Mouse (Mus musculus): Measurements from ENCODE around the gene Eef1akmt2. TPM values are rescaled to one million over a fixed set of nuclear protein-coding genes. Genes with fewer than 3 reads are reported as not detected.

The Eef1akmt2 gene
- total RNA-seq, 2 experiments from 2014 or later: 30.8 to 36.3 TPM

DNA sequence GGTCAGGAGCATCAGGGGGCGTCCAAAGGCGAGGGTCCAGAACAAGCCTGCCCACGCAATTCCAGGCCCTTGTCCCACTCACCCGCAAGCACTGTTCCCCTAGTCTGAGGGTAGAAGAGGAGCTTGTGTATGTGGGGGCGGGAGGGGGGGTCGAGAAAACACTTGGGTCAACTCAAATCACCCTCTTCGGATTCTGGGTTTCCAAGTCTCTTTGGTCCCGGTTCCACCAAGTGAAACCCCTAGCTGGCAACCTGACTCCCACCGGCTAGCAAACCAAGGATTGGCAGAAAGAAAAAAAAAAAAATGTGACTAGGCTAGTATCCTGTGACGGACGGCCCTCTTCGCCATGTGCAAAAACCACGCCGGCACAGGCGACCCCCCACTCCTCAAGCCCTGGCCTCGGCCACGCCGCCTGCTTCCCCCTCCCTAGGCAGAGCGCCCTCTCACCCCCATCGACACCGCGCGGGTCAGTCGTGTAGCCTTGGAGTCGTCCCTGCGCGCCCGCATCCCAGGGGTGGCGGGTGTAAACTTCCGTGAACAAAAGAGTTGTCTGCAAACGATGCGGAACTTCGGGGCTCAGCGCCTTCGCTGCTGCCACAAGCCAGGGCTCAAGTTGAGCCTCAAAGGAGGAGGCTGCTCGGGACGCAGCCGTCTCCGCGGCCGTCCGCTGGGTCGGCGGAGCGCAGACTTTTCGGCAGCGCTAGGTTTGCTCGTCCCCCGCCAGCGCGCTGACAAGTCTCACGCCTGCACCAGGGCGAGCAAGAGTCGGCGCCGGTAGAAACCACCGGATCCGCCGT, 39.7 kb downstream of the Eef1akmt2 start:
- peak; percentile 41 to 64 for DNase-seq (ENCODE audit: low spot score in 2 of 2)

DNA sequence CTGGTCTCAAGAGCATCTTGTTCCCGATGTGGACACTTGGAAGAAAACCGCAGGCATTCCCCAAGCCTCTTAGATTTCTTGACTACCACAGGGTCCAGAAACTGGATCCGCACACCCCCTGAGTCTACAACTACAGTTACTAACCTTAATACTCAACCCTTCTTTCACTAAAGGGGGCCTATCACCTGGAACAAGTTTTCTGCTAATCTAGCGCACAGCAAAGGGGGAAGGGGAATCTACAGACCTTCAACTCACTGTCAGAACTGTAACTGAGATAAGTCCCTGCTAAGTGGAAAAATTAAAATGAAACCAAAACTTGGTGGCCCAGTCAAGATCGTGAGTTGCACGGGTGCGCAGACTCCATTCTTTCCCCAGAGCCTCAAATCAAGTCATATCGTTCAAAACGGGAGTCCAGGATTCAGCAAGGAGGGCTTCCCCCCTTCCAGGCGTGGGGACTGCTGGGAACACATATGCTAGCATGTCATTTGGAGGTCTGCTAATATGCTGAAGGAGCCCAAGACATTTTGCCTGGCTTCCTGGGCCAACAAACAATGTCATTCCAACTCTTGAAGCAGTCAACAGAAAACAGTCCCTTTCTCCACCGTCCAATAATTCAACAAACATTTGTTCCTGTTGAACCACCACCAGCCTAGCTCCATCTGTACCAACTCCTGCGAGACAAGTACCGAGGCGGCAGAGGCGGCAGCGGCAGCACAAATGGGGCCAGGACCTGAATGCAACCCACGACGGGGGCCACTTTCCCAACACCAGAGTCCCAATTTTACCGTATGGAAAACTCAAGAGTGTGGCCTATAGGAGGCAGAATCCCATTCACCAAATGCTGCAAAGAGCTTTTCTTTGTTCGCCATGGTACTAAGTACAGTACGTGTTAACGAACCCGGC, 40.5 kb downstream of the Eef1akmt2 start:
- peak; percentile 40 to 54 for DNase-seq (ENCODE audit: low spot score in 2 of 2)

DNA sequence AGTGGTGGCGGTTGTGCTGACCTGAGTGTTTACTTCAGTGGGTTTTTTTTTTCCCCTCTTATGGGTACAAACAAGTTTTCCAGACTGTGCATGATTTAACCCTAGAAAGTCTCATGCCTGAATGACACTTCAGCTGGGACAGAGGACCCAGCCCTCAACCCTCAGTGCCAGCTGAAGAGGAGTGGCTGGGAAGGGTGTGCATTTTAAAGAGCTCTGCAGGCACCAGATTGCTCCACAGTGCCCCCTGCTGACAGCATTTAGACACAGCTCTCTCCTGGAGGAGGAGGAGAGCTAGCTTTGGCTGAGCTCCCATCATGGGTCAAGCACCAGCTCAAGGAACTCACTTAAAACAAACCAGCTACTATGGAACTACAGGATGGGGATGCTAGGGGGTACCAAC, 41.6 kb downstream of the Eef1akmt2 start:
- DNase-seq (ENCODE audit: low spot score in 2 of 2): peak; percentile 90 to 92

DNA sequence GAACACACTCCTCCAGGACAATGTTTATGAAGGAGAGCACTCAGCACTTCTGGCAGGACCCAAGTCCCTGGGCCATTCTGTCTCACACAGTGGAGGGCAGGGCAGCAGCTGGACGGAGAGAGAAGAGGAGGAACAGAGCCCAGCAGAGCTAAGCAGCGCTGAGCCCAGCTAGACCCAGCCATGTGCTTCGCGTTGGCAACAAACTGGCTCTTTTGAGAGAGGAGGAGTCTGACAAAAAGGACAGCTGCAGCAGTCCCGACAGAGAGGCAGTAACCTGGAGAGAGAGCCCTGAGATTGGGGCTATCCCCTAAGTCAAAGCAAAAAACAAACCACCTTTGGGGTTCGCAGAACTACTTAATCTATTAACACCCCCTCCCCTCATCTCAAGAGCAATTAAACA, 42.1 kb downstream of the Eef1akmt2 start:
- peak; percentile 52 to 68 for DNase-seq (ENCODE audit: low spot score in 2 of 2)

DNA sequence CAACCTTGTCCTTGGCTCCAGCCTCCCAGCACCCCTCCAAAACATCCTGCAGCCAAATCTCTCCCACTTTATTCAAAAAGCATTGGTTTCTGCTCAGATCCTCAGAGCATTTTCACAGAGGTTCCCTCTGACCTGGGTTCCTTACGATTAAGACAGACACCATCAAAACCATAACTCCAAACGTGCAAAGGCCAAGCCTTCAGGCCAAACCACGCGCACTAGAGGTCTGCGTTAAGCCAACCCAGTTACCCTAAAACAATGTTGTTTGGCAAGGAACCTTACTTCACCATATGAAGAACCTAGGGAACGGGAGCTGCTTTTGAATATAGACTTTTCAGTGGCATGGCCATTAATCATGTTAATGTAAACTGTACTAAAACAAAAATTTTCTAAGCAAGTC, 42.8 kb downstream of the Eef1akmt2 start:
- peak in 1 of 2 experiments; percentile 2 for DNase-seq (ENCODE audit: low spot score in 2 of 2)

DNA sequence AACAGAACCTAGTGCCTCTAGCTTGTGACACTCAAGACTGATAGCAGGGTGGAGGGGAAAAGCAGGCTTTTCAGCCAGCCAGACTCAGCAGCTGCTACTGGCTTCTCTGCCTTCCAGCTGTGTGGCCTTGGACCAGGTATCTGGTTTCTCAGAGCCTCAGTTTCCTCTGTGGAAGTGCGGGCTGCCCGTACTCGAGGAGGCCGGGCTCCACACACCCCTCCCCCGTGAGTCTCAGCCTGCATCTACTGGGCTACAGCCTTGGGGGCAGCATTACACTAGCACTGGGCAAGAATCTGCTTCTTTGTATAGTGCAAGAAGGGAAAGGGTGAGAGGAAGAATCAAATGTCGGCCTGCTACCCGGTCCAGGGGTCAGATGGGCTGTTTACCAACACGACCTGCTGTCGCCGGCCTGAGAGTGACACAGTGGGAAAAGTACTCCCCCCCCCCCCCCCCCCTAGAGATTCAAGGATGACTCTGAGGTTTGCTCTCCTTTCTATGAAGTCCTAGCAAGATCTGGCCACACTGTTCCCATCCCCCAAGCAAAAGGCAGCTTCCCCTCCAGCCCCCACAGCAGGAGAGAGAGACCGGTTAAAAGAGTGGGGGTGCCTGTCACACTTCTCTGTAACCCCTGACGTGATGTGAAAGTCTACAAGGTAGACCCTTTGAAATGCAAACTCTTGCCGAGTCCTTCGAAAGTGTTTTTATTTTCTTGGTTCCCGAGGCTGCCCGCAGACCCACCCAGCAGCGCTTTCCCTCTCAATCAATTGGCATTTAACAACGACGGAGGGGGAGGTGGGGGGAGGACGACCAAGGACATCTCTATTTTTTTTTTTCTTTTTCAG, 43.4 kb downstream of the Eef1akmt2 start:
- peak in 1 of 2 experiments; percentile 7 for DNase-seq (ENCODE audit: low spot score in 2 of 2)

DNA sequence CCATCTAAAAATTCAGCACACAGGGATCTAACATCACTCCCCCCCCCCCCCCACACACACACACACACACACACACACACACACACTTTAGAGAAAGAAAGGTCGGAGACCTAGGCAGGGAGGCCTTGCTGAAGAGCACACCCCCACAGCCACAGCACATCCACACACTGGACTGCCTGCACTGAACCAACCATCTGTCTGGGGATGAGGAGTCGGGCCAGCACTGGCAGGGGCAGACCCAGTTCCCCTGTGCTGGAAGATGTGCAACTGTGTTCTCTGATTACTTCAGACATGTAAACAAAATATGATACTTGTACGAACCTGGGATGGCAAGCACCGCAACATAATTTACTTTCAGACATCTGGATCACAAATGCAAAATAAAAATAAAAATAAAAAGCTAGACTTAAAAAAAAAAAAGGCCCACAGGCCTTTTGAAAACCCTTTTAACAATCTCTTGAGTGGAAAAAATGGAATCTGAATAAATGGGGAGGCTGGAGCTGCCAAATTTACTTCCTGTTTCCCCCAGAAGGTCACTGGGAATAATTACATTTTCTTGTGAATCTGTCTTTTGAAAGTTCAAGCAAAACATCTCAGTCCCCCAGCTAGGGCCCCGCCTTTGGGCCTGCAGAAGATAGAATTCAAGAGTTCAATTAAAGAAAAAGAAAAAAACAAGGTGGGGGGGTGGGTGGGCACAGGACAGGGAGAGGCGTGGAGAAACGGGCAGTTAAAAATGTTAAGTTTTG, 44.2 kb downstream of the Eef1akmt2 start:
- peak in 1 of 2 experiments; percentile 8 for DNase-seq (ENCODE audit: low spot score in 2 of 2)

DNA sequence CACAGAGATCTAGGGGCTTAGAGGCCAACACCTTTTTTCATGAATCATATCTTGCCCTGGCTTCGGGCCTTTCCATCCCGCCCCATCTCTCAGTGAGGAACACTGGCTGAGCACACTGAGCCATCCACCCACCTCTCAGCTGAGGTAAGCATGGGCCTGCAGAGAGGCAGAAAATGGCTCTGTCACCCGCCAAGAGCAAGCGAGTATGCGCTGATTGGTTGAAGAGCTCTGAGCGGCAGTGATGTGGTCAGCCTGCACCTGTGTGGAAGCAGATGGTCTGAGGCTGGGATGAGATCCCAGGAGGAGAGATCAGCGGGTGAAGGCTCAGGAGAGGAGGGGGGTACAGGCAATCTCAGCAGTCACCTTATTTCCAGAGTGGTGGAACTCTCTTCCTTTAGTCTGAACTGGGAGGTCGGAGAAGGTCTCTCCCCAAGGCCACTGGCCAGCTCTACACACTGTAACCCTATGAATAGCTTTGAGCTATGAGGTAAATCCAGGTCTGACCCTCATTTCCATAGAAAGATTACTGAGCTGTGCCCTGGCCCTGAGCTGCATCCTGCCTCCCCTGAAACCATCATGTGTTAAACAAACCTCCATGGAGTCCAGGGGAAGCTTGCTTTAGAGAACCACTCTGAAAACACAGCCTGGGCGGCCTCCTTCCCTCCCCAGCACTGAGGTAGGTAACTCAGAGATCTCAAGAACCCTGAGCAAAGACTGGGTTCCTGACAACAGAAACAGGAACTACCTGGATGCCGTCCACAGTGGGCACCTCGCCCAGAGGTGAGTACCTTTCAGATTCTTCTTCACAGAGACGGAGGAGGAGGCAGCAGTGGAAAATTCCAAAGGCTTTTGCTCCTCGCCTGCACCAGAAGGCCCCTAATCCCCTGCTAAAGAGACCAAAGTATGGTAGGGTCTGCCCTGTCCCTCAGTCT, 45.3 kb downstream of the Eef1akmt2 start:
- DNase-seq (ENCODE audit: low spot score in 2 of 2): peak in 1 of 2 experiments; percentile 34

DNA sequence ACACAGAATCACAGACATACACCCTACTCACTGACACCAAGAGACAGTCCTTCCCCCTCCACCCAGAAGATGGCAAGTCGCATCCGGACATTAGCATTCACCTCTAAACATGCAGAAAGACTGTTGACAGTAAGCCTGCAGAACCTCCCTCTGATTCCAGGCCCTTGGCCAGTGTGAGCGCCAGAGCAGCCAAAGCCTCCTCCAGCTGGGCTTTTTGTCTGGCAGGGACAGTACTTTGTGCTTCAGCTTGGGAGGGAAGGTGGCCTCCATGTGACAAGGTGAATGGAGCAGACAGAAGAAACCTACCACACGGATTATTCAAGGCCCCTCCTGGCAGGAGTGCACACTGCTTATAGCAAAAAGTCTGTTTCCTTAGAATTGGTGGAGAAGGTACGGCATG, 46.2 kb downstream of the Eef1akmt2 start:
- DNase-seq (ENCODE audit: low spot score in 2 of 2): peak in 1 of 2 experiments; percentile 36

DNA sequence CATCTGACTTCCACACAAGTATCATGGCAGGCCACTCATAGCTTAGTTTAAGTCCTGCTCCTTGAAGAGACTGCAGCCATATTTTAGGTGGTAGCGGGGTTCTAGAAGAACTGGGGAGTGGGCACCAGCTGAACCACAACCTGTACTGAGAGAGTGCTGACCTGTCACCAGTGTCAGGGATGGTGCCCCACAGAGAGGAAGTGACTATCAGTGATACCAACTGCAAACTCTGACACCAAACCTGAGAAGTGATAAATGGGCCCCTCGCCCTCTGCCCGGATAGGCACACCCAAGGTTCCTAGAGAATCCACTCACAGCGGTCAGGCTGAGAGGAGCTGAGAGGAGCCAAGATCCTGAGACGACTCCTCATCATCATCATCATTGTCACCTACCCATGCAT, 47.5 kb downstream of the Eef1akmt2 start:
- no peak for DNase-seq (ENCODE audit: low spot score in 2 of 2)

DNA sequence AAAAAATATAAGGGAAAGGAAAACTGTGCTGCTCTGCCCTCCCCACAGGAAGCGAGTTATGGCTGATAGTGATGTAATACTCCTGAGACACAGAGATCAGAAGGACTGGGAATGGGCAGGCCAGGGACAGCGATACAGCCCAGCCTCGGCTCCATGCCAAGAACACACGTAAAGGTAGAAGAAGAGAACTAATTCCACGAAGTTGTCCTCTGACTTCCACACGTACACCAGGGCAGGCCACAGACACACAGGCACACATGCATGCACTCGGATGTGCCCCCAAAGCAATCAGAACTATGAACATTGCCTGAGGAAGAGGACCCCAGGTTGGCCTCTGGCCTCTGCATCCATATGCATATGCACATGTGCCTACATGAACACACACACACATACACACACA, 48.0 kb downstream of the Eef1akmt2 start:
- DNase-seq (ENCODE audit: low spot score in 2 of 2): no peak

DNA sequence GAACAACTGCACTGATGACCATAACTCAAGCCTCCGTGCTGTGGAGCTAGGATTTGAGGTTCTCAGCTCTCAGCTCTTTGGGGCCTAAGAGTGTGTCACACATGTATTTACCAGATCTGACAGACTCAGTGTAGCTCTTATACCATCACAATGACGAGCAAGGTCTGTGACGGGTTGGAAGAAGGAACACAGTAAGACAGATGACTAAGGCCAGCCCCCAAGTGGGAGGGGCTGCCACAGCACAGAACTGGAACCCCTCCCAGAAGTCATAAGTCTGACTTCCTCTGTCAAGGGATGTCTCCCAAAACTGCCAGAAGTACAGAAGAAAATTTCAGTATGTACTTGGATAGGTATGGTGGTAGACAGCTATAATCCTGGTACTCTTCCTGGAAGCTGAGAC, 48.5 kb downstream of the Eef1akmt2 start:
- no peak for DNase-seq (ENCODE audit: low spot score in 2 of 2)

DNA sequence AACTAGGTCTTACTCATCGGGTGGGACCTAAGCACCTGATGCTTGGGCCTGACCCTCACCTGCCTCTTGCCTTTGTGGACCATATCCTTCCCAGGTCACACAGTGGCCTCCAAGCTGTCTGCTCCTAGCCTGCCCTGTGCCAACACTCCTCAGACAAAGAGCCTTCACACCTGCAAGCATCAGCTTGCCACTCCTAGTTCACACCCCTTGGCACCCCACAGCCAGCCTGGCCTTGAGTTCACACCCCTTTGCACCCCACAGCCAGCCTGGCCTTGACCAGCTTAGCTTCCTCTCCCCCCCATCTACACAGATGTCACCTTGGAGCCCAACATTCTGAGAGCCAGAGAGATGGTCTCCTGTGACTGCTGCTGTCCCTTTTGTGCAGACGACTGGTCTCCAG, 49.1 kb downstream of the Eef1akmt2 start:
- no peak for DNase-seq (ENCODE audit: low spot score in 2 of 2)

DNA sequence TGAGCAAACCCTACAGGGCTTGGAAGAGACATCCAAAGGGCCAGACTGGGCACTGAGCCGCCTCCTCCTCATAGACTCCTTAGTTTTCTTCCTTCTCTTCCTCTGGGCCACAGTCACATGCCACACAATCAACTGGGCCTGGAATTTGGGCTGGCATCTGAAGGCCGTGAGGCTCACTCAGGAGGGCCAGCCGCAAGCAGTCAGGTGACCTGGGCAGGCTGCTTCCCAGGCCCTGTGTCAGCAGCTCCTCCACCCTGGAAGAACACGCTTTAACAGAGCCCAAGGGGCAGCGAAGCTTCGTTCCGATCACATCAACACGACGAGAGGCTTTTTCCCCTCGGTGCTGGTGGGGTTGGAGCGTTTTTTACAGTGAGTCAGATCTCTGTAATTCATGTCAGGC, 49.8 kb downstream of the Eef1akmt2 start:
- no peak for DNase-seq (ENCODE audit: low spot score in 2 of 2)

DNA sequence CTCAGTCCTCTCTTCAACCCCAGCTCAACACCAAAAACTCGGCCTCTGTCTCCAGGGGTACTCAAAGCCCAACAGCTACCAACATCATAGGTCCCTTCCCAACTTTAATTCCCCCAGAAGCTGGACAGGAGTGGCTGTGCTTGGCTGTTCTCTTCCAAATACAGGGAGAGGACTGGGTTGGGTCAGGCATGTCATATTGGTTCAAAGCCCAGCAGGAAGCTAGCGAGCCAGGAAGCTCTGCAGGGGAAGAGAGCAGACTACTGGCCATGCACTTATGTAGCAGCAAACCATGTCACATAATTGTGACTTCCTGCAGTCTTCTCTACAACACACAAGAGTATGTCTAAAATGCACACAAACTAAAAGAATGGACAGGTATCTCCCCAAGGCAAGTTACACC, 50.4 kb downstream of the Eef1akmt2 start:
- DNase-seq (ENCODE audit: low spot score in 2 of 2): no peak

DNA sequence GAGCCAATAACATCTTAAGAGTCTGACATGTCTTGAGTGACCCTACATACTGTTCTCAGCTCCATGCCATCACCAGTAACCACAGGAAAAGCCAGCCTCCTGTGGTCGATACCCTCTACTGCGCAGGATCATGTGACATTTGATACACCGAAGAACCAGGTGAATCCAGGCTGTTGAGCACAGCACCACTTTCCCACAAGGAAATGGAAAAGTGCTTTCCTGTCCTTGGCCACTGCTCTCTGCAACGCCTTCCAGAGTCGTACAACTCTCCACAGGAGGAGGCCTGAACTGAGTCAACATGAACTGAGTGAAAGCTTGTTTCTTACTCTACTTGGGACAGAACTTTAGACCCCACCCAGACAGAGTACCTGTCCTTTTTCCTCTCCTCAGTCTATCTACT, 51.0 kb downstream of the Eef1akmt2 start:
- no peak for DNase-seq (ENCODE audit: low spot score in 2 of 2)

DNA sequence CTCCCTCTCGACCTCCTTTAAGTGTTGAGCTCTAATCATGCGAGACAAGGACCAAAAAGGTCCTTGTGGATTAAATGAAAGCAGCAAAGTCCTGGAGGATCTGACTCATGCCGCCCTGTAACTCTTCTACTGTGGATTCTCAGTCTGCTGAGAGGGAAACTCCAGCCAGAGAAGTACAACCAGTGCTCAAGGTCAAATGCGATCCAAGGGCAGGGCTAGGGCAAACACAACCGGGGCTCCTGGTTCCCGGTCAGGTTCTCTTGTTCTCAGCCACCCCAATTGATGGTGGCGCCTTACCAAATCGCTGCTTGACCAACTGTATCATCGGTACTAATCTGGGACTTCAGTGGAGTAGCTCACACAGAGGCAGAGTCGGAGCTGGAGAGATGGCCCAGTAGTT, 51.6 kb downstream of the Eef1akmt2 start:
- DNase-seq (ENCODE audit: low spot score in 2 of 2): no peak

DNA sequence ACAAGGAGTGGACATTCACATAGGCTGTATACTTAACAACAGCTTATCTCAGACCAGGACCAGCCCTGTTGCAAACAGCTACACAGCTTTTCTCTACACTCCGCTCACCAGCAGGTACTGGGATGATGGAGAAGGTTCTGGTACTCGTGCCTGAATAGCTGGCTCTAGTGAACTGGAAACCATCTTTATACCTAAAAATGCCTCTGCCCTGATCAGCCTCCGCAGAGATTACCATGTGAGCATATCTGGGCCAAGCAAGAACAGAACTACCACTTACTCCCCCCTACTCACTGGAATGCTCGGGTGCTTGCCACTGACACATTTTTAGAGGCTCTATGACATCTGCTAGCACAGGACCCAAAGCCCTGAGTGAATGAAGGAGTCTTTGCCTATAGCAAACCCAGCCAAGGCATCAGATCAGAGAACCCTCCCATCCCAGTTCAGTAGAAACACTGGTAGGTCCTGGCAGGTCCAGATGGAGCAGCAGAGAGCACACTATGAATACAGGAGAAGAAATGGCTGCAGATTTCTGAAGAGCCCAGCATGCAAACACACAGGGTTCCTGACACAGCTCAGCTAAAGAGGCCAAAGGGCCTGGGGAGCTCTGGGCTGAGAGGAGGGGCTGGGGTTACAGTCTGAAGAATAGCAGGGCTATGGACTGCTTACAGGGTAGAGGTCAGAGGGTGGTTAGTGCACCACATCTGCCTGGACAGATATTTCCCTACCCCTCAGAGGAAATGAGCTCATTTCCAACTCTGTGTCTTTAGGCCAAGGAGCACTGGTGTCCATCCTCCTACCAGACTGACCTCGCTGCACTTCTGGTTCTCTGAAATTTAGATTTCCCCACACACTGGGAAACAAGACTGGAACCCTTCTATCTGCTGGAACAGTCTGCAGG, 53.1 kb downstream of the Eef1akmt2 start:
- no peak for DNase-seq (ENCODE audit: low spot score in 2 of 2)

Measured in layer of hippocampus, postnatal 14 days (tissue).